Mouse (Mus musculus): Measurements from ENCODE around the gene Cnpy1. TPM values are rescaled to one million over a fixed set of nuclear protein-coding genes. Genes with fewer than 3 reads are reported as not detected.

The Cnpy1 gene
- polyA plus RNA-seq, 1 experiment from 2014 or later, result 0.42 TPM

DNA sequence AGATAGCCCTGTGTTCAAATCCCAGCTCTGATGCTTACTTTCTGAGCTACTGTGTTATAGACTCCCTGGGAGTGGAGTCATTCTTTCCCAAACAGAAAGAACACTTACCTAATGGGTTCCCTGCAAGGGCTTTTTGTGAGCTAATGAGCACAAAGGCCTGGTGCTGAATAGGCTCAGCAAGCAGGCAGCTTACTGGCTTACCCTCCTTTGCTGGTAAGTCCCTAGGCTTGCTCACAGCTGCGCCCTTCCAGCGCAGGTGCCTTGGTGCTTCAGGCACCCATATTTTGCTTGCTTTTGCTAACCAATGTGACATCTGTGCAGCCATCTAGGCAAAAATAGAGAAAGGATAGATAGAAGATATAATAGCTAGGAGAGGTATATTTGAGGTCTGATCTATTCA is 69.0 kb downstream of the Cnpy1 start:
- Histone ChIP-seq H3K36me3 (no peaks in the 10 kb centered on the region), H3K4me3 (replicated peaks) (no peak overlapping the region), H3K4me2 (no peak overlapping the region), H3K9me3 (replicated peaks) (no peaks in the 10 kb centered on the region), H3K4me1 (0 out of 2 replicates have a peak, but pooled peaks cover 5% of the 10 kb centered on the region), H3K27me3 (replicated peaks) (peaks cover 92% of the 10 kb centered on the region), H3K9ac (replicated peaks) (no peak overlapping the region), H3K27ac (replicated peaks) (no peak overlapping the region)
- 0% methylated on average over 2 of the region's 2 CpGs for whole genome bisulfite sequencing
- no peak for ATAC-seq (ENCODE audit: low FRiP score)

DNA sequence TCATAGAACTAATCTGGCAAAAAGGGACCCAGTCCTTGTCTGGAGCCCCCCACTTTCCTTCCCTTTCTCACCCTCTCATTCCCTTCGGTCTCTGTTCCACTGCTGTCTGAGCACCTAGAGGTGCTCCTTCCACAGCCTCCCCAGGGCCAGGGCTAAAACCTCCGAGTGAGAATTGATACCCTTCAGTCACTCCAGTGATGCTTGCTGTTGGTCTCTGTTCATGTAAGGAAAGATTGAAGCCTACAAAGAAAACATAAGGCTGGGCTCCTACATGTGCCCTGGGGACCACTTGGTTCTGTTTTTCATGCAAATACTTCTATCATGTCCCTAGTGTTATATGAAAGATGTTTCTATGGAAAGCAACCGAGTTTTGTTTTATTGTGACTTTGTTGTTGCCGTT is 69.6 kb downstream of the Cnpy1 start:
- Histone ChIP-seq H3K36me3 (no peaks in the 10 kb centered on the region), H3K9ac (replicated peaks) (no peak overlapping the region), H3K27me3 (replicated peaks) (peaks cover 92% of the 10 kb centered on the region), H3K4me3 (replicated peaks) (no peak overlapping the region), H3K4me2 (no peak overlapping the region), H3K9me3 (replicated peaks) (no peaks in the 10 kb centered on the region), H3K27ac (replicated peaks) (no peak overlapping the region), H3K4me1 (0 out of 2 replicates have a peak, but pooled peaks cover 5% of the 10 kb centered on the region)
- WGBS, result 0% methylated on average over 4 of the region's 4 CpGs
- ATAC-seq (ENCODE audit: low FRiP score), result no peak

- 3% methylated on average over 10 of the region's 10 CpGs for whole genome bisulfite sequencing
- H3K4me2 ChIP-seq, result no peak overlapping the region
- H3K27ac ChIP-seq (replicated peaks), result no peak overlapping the region
- no peak overlapping the region for H3K9ac ChIP-seq (replicated peaks)
- no peak overlapping the region for H3K4me3 ChIP-seq (replicated peaks)
- H3K4me1 ChIP-seq, result 0 out of 2 replicates have a peak, but pooled peaks cover 5% of the 10 kb centered on the region
- peaks cover 91% of the 10 kb centered on the region for H3K27me3 ChIP-seq (replicated peaks)
- H3K9me3 ChIP-seq (replicated peaks), result no peaks in the 10 kb centered on the region
- H3K36me3 ChIP-seq, result no peaks in the 10 kb centered on the region
- no peak for ATAC-seq (ENCODE audit: low FRiP score)
These were observed 70.1 kb downstream of the Cnpy1 start for GRCm38 (mm10) chr5:28175570-28175919.

GRCm38 (mm10) chr5:28174876-28175569 is 70.6 kb downstream of the Cnpy1 start:
- H3K9ac ChIP-seq (replicated peaks), result no peak overlapping the region
- no peak overlapping the region for H3K27ac ChIP-seq (replicated peaks)
- H3K9me3 ChIP-seq (replicated peaks), result no peaks in the 10 kb centered on the region
- WGBS, result 0% methylated on average over 24 of the region's 24 CpGs
- no peak overlapping the region for H3K4me3 ChIP-seq (replicated peaks)
- no peak for ATAC-seq (ENCODE audit: low FRiP score)
- no peaks in the 10 kb centered on the region for H3K36me3 ChIP-seq
- H3K27me3 ChIP-seq (replicated peaks), result peaks cover 90% of the 10 kb centered on the region
- 0 out of 2 replicates have a peak, but pooled peaks cover 5% of the 10 kb centered on the region for H3K4me1 ChIP-seq
- H3K4me2 ChIP-seq, result no peak overlapping the region

DNA sequence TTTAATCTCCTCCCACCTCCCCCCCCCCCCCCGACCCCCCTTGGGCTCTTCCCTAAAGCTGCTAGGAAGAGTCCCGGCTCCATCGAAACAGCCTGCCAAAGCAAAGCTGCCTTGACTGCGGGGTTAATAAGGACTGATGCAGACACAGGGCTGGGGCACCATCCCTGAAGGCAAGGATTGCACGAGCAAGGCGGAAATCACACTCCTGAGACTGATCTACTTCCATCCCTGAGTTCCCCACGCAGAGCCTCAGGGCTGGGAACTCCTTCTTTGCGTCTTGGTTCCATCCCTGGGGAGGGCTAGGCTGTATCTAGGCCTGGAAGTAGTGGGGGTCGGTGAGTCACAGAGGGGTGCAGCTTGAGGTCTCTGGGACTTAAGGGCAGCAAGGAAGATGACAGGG is 71.5 kb downstream of the Cnpy1 start:
- WGBS, result 1% methylated on average over 9 of the region's 9 CpGs
- Histone ChIP-seq H3K4me3 (replicated peaks) (no peak overlapping the region), H3K4me2 (no peak overlapping the region), H3K27me3 (replicated peaks) (peaks cover 90% of the 10 kb centered on the region), H3K36me3 (no peaks in the 10 kb centered on the region), H3K9me3 (replicated peaks) (no peaks in the 10 kb centered on the region), H3K9ac (replicated peaks) (no peak overlapping the region), H3K27ac (replicated peaks) (no peak overlapping the region), H3K4me1 (0 out of 2 replicates have a peak, but pooled peaks cover 5% of the 10 kb centered on the region)
- ATAC-seq (ENCODE audit: low FRiP score), result no peak

GRCm38 (mm10) chr5:28173674-28174073 is 71.9 kb downstream of the Cnpy1 start:
- no peaks in the 10 kb centered on the region for H3K36me3 ChIP-seq
- ATAC-seq (ENCODE audit: low FRiP score), result no peak
- H3K9ac ChIP-seq (replicated peaks), result no peak overlapping the region
- 0 out of 2 replicates have a peak, but pooled peaks cover 5% of the 10 kb centered on the region for H3K4me1 ChIP-seq
- no peak overlapping the region for H3K27ac ChIP-seq (replicated peaks)
- peaks cover 90% of the 10 kb centered on the region for H3K27me3 ChIP-seq (replicated peaks)
- H3K4me2 ChIP-seq, result no peak overlapping the region
- WGBS, result 4% methylated on average over 1 of the region's 1 CpGs
- no peak overlapping the region for H3K4me3 ChIP-seq (replicated peaks)
- no peaks in the 10 kb centered on the region for H3K9me3 ChIP-seq (replicated peaks)

- peaks cover 90% of the 10 kb centered on the region for H3K27me3 ChIP-seq (replicated peaks)
These were observed 72.5 kb downstream of the Cnpy1 start for GRCm38 (mm10) chr5:28172921-28173670.

DNA sequence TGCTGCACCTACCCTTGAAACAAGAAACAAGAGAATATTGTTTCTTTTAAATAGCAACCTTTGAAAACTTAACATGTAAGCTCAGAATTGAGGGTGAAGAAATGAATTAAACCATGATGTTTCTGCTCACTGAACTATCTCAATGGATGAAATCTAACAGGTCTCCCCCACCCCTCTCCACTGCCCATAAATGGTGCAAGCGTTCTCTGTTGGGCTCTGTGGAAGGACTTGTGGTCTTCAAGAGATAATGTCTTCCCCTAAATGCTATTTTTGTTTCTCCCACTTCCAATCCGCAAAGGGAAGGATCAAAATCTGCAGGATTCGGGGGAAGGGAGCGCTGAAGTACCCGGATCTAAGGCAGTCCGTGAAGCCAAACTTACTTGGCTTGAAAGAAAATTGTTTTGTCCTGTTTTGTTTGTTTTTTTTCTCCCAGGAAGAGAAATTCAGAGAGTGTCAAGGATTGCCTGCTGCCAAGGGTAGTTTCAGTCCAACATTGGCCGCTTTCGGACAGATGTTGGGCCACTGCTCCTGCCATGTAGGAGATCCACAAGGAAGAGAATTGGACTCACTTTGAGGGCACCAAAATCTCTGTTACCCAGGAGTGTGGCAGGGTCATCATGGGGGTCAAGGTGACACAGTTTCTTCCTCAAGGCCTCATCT is 73.2 kb downstream of the Cnpy1 start:
- Histone ChIP-seq H3K4me2 (no peak overlapping the region), H3K27me3 (replicated peaks) (peaks cover 90% of the 10 kb centered on the region), H3K27ac (replicated peaks) (no peak overlapping the region), H3K4me3 (replicated peaks) (no peak overlapping the region), H3K9ac (replicated peaks) (no peak overlapping the region), H3K36me3 (no peaks in the 10 kb centered on the region), H3K4me1 (0 out of 2 replicates have a peak, but pooled peaks cover 5% of the 10 kb centered on the region), H3K9me3 (replicated peaks) (no peaks in the 10 kb centered on the region)
- WGBS, result 6% methylated on average over 8 of the region's 8 CpGs
- no peak for ATAC-seq (ENCODE audit: low FRiP score)

More at GRCm38 (mm10) chr5:28172921-28173670, 72.5 kb downstream of the Cnpy1 start:
- WGBS, result 4% methylated on average over 4 of the region's 4 CpGs
- H3K36me3 ChIP-seq, result no peaks in the 10 kb centered on the region
- H3K4me3 ChIP-seq (replicated peaks), result no peak overlapping the region
- no peak overlapping the region for H3K27ac ChIP-seq (replicated peaks)
- H3K4me2 ChIP-seq, result no peak overlapping the region
- no peak for ATAC-seq (ENCODE audit: low FRiP score)
- H3K9me3 ChIP-seq (replicated peaks), result no peaks in the 10 kb centered on the region
- no peak overlapping the region for H3K9ac ChIP-seq (replicated peaks)
- 0 out of 2 replicates have a peak, but pooled peaks cover 5% of the 10 kb centered on the region for H3K4me1 ChIP-seq

DNA sequence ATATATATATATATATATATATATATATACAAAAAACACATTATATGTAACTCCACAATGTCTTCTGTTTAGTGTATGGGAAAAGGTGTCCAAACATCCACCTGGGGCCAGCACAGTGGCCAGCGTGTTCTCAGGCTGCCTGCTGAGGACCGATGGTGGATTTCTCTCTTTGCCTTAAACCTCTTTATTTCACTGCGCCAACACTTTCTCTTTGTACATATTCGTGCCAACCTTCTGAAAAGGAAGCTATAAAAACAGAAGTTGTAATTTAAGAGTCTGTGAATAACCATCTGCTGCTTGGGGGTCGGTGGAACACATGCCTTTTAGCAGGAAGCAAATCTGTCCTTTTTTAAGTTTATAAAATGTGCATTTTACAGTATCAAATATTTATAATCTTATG is 73.9 kb downstream of the Cnpy1 start:
- no peak overlapping the region for H3K4me2 ChIP-seq
- WGBS, result 8% methylated on average over 5 of the region's 5 CpGs
- H3K27me3 ChIP-seq (replicated peaks), result peaks cover 88% of the 10 kb centered on the region

DNA sequence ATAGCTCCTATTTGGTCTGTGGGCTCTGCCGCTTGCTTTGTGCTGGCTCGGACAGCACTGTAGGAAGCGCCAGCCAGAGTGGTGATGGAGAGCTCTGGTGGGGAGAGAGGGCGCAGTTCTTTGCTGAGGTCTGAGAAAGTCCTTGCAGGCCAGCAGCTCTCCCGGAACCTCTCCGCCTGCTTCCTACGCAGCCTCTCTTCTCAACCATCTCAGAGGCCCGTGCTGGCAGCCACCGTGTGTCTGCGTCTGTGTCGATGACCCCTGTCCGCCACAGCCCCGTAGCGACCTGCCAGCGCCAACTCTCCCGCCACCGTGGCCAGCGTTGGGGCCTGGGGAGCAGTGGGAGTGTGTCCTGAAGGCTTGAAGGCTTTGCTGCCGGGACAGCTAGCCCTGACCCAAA is 74.7 kb downstream of the Cnpy1 start:
- H3K4me1 ChIP-seq, result peaks cover 16% of the 10 kb centered on the region
- H3K4me2 ChIP-seq, result no peak overlapping the region
- no peak overlapping the region for H3K9ac ChIP-seq (replicated peaks)
- ATAC-seq (ENCODE audit: low FRiP score), result no peak
- no peak overlapping the region for H3K4me3 ChIP-seq (replicated peaks)
- 1% methylated on average over 19 of the region's 19 CpGs for whole genome bisulfite sequencing
- H3K36me3 ChIP-seq, result no peaks in the 10 kb centered on the region
- H3K9me3 ChIP-seq (replicated peaks), result no peaks in the 10 kb centered on the region
- no peak overlapping the region for H3K27ac ChIP-seq (replicated peaks)
- H3K27me3 ChIP-seq (replicated peaks), result peaks cover 88% of the 10 kb centered on the region

More for the DNA sequence above, 73.9 kb downstream of the Cnpy1 start:
- Histone ChIP-seq H3K9ac (replicated peaks) (no peak overlapping the region), H3K4me1 (peaks cover 9% of the 10 kb centered on the region), H3K27ac (replicated peaks) (no peak overlapping the region), H3K4me3 (replicated peaks) (no peak overlapping the region), H3K36me3 (no peaks in the 10 kb centered on the region), H3K9me3 (replicated peaks) (no peaks in the 10 kb centered on the region)
- ATAC-seq (ENCODE audit: low FRiP score), result no peak

DNA sequence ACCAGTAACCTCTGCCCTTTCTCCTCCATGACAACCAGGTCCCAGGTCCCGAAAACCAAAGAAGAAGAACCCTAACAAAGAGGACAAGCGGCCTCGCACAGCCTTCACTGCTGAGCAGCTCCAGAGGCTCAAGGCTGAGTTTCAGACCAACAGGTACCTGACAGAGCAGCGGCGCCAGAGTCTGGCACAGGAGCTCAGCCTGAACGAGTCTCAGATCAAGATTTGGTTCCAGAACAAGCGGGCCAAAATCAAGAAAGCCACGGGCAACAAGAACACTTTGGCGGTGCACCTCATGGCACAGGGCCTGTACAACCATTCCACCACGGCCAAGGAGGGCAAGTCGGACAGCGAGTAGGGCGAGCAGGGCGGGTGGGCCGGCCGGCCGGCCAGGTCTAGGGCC is 75.5 kb downstream of the Cnpy1 start:
- Histone ChIP-seq H3K27ac (replicated peaks) (no peak overlapping the region), H3K4me2 (no peak overlapping the region), H3K4me1 (peaks cover 23% of the 10 kb centered on the region), H3K27me3 (replicated peaks) (peaks cover 88% of the 10 kb centered on the region), H3K4me3 (replicated peaks) (no peak overlapping the region), H3K9ac (replicated peaks) (no peak overlapping the region), H3K9me3 (replicated peaks) (no peaks in the 10 kb centered on the region), H3K36me3 (no peaks in the 10 kb centered on the region)
- WGBS, result 2% methylated on average over 17 of the region's 17 CpGs
- ATAC-seq (ENCODE audit: low FRiP score), result no peak
